In genomic region chr14:62829291-62829690, GRCm38 (mm10) we compare ENCODE assay signal across 26 mouse cellular contexts. TPM values are rescaled to one million over a fixed set of nuclear protein-coding genes. Genes with fewer than 3 reads are reported as not detected.
DNase-seq lines count a peak whose midpoint lies in the region; ATAC-seq lines count a peak whose summit lies in the region.
"Had no signal": no experiment of that assay in that cellular context is flagged by ENCODE, and none has a peak within 500 bp of the region (broad histone marks: within the 10 kb centered on the region; RNA-seq: fewer than 3 reads in every experiment).

No protein-coding gene starts in this region.

- peak; percentile 79 for DNase-seq in heart, adult 11 months
- no peak for DNase-seq in heart, postnatal 4 days
- no peak for DNase-seq in hindbrain, embryonic 10.5 days (ENCODE audit: low spot score)
- DNase-seq in hindbrain, embryonic 11.5 days (ENCODE audit: low spot score): no peak
- DNase-seq in embryonic facial prominence, embryonic 10.5 days (ENCODE audit: low spot score): no peak
- DNase-seq in right cerebral cortex, adult 18-20 months: no peak
- DNase-seq: adrenal gland, adult 8-10 months; adrenal gland, postnatal 14 days; adrenal gland, postnatal 36 days; B cell, adult 2 months; cerebellum, adult 11-12 months; cerebellum, adult 2 months; cerebellum, adult 9-10 months; cerebellum, postnatal 10 days; cerebellum, postnatal 25 days; embryo, embryonic 11 days; forebrain, postnatal 0 days had no signal

- peaks cover 9% of the 10 kb centered on the region for H3K4me1 ChIP-seq in hindbrain, embryonic 10.5 days (replicated peaks)
- H3K4me1 ChIP-seq in hindbrain, embryonic 11.5 days (replicated peaks; ENCODE audit: control insufficient read depth, insufficient read depth, low read length): no peaks in the 10 kb centered on the region
- peaks cover 7% of the 10 kb centered on the region for H3K4me1 ChIP-seq in embryonic facial prominence, embryonic 10.5 days
- no peaks in the 10 kb centered on the region for H3K4me1 ChIP-seq in embryonic facial prominence, embryonic 15.5 days
- H3K4me1 ChIP-seq: embryonic facial prominence, embryonic 12.5 days; forebrain, embryonic 13.5 days; forebrain, embryonic 15.5 days had no signal

- no peaks in the 10 kb centered on the region for H3K27me3 ChIP-seq in hindbrain, embryonic 10.5 days (ENCODE audit: insufficient read depth, poor library complexity, severe bottlenecking)
- H3K27me3 ChIP-seq in hindbrain, embryonic 11.5 days (ENCODE audit: control insufficient read depth, insufficient read depth, low read length): no peaks in the 10 kb centered on the region
- H3K27me3 ChIP-seq in embryonic facial prominence, embryonic 10.5 days (replicated peaks; ENCODE audit: low read depth, poor library complexity, severe bottlenecking): no peaks in the 10 kb centered on the region
- no peaks in the 10 kb centered on the region for H3K27me3 ChIP-seq in embryonic facial prominence, embryonic 15.5 days
- H3K27me3 ChIP-seq: CH12.LX; embryonic facial prominence, embryonic 12.5 days; forebrain, embryonic 13.5 days; forebrain, embryonic 15.5 days; Patski had no signal

- H3K36me3 ChIP-seq in hindbrain, embryonic 10.5 days: no peaks in the 10 kb centered on the region
- H3K36me3 ChIP-seq in hindbrain, embryonic 11.5 days (ENCODE audit: control insufficient read depth, insufficient read depth, low read length): no peaks in the 10 kb centered on the region
- H3K36me3 ChIP-seq in embryonic facial prominence, embryonic 10.5 days (replicated peaks): no peaks in the 10 kb centered on the region
- no peaks in the 10 kb centered on the region for H3K36me3 ChIP-seq in embryonic facial prominence, embryonic 15.5 days
- H3K36me3 ChIP-seq: embryonic facial prominence, embryonic 12.5 days; forebrain, embryonic 15.5 days; G1E had no signal

- H3K9me3 ChIP-seq in hindbrain, embryonic 10.5 days: no peaks in the 10 kb centered on the region
- H3K9me3 ChIP-seq in hindbrain, embryonic 11.5 days (ENCODE audit: control insufficient read depth, low read length): no peaks in the 10 kb centered on the region
- no peaks in the 10 kb centered on the region for H3K9me3 ChIP-seq in embryonic facial prominence, embryonic 10.5 days
- H3K9me3 ChIP-seq in embryonic facial prominence, embryonic 15.5 days (replicated peaks): no peaks in the 10 kb centered on the region
- H3K9me3 ChIP-seq: embryonic facial prominence, embryonic 12.5 days; forebrain, embryonic 13.5 days; forebrain, embryonic 15.5 days; G1E had no signal

- H3K4me3 ChIP-seq in hindbrain, embryonic 10.5 days: no peak overlapping the region
- no peak overlapping the region for H3K4me3 ChIP-seq in hindbrain, embryonic 11.5 days (ENCODE audit: low read depth, low read length)
- no peak overlapping the region for H3K4me3 ChIP-seq in embryonic facial prominence, embryonic 10.5 days
- H3K4me3 ChIP-seq in embryonic facial prominence, embryonic 15.5 days (replicated peaks): no peak overlapping the region
- H3K4me3 ChIP-seq: embryonic facial prominence, embryonic 12.5 days; forebrain, embryonic 13.5 days; forebrain, embryonic 15.5 days had no signal

- H3K9ac ChIP-seq in hindbrain, embryonic 11.5 days (ENCODE audit: low read depth, low read length): no peak overlapping the region
- H3K9ac ChIP-seq in embryonic facial prominence, embryonic 15.5 days: no peak overlapping the region
- H3K9ac ChIP-seq: embryonic facial prominence, embryonic 12.5 days; forebrain, embryonic 13.5 days; forebrain, embryonic 15.5 days; forebrain, postnatal 0 days had no signal

- no peak overlapping the region for H3K4me2 ChIP-seq in hindbrain, embryonic 11.5 days (replicated peaks; ENCODE audit: low read depth, low read length)
- no peak overlapping the region for H3K4me2 ChIP-seq in embryonic facial prominence, embryonic 15.5 days (replicated peaks)
- H3K4me2 ChIP-seq: embryonic facial prominence, embryonic 12.5 days; forebrain, embryonic 13.5 days; forebrain, embryonic 15.5 days had no signal

- 55% methylated on average over 6 of the region's 6 CpGs for WGBS in hindbrain, embryonic 10.5 days
- WGBS in hindbrain, embryonic 11.5 days: 51% methylated on average over 6 of the region's 6 CpGs
- WGBS in embryonic facial prominence, embryonic 10.5 days: 45% methylated on average over 6 of the region's 6 CpGs
- WGBS in embryonic facial prominence, embryonic 15.5 days: 41% methylated on average over 6 of the region's 6 CpGs

- no peak for ATAC-seq in hindbrain, embryonic 11.5 days (ENCODE audit: low FRiP score)
- ATAC-seq in embryonic facial prominence, embryonic 15.5 days (ENCODE audit: insufficient number of reproducible peaks, low FRiP score, low TSS enrichment, low read depth): peak; percentile 24; the same call in 1 of the 2 replicates
- ATAC-seq: activated CD4-positive, CD25-positive, alpha-beta regulatory T cell, adult 4 months; CD4-positive, CD25-positive, alpha-beta regulatory T cell, adult 4 months; forebrain, embryonic 13.5 days; forebrain, embryonic 15.5 days; forebrain, postnatal 0 days; Patski had no signal

- peak overlapping the region; percentile 53; the same call in 1 of the 2 replicates for H3K27ac ChIP-seq in hindbrain, embryonic 10.5 days
- H3K27ac ChIP-seq in hindbrain, embryonic 11.5 days (ENCODE audit: low read depth, low read length): no peak overlapping the region
- 0 out of 2 replicates have a peak overlapping the region, but pooled peaks have one; percentile 21 for H3K27ac ChIP-seq in embryonic facial prominence, embryonic 10.5 days (replicated peaks)
- no peak overlapping the region for H3K27ac ChIP-seq in embryonic facial prominence, embryonic 15.5 days (replicated peaks)
- H3K27ac ChIP-seq: embryonic facial prominence, embryonic 12.5 days; forebrain, embryonic 13.5 days; forebrain, embryonic 15.5 days had no signal

RNA-seq across cellular contexts. Expression of gene Wdfy2, which starts 8.2 kb away (rescaled TPM):
- total RNA-seq in heart, postnatal 4 days (2021): 1 to 10 TPM; 8.0 to 8.3 TPM
- 12.9 and 14.2 TPM in 2 replicates for polyA plus RNA-seq in hindbrain, embryonic 10.5 days (2016; fragmentation: Nextera tagmentation; extraction: Ambion mirVana)
- 12.5 and 17.0 TPM in 2 replicates for polyA plus RNA-seq in hindbrain, embryonic 11.5 days (2014; fragmentation: Nextera tagmentation; extraction: Ambion mirVana)
- polyA plus RNA-seq in embryonic facial prominence, embryonic 10.5 days (2016; fragmentation: Nextera tagmentation; extraction: Ambion mirVana): 13.6 and 16.0 TPM in 2 replicates
- polyA plus RNA-seq in embryonic facial prominence, embryonic 15.5 days (2015; fragmentation: Nextera tagmentation; extraction: Ambion mirVana): 8.0 and 8.2 TPM in 2 replicates

Comparison
In these comparisons a context has a peak if more than half of its experiments do, and no peak if none do; other contexts are left out.
1. H3K27ac ChIP-seq: peak in hindbrain, embryonic 10.5 days (single experiment) and embryonic facial prominence, embryonic 10.5 days (single experiment); none in hindbrain, embryonic 11.5 days (single experiment) and embryonic facial prominence, embryonic 15.5 days (single experiment).